Mouse (Mus musculus) kidney, adult 9 months (tissue): ENCODE measurements around the gene Rpl37.

ENCODE experiments used
- DNase-seq: peaks from one replicate; pipeline ENCODE4 v3.0.0; 2022

Gene Rpl37

DNA sequence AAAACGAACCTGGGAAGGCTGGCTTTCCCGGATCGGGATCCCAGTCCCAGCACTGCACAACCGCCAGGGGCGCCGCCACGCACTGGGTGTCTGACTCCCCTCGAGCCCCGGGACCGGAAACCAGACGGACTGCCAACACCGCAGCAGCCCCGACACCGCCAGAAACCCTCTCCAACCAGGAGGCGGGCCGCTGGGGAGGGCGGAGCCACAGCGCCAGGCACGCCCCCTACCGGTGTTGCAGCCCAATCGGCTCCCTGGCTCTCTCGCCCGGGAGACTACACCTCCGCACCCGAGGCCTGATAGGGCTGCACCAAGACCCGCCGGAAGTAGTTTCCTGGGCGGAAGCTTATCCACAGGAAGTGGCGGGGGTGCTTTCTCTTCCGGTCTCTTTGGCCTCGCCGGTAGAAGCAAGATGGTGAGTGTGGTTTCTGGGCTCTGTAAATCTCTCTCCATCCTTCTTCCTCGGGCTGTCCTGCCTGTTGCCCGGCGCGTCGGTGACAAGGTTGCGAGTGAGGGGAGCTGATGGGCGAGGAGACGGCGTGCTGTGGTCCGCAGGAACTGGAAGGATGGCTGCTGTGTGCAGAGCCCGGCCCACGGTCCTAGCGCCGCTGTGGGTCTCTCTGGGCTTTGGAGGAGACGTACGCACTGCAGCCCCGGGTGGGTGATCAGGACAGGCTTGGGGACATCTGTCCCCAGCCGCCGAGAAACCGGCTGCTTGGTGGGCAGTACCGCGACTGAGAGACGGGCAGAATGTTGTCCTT, at the start of gene Rpl37:
Gene Rpl37 (plus strand): TSS at position 376 of the 761 bp plus-strand sequence.
- peak; percentile 99 for DNase-seq

DNA sequence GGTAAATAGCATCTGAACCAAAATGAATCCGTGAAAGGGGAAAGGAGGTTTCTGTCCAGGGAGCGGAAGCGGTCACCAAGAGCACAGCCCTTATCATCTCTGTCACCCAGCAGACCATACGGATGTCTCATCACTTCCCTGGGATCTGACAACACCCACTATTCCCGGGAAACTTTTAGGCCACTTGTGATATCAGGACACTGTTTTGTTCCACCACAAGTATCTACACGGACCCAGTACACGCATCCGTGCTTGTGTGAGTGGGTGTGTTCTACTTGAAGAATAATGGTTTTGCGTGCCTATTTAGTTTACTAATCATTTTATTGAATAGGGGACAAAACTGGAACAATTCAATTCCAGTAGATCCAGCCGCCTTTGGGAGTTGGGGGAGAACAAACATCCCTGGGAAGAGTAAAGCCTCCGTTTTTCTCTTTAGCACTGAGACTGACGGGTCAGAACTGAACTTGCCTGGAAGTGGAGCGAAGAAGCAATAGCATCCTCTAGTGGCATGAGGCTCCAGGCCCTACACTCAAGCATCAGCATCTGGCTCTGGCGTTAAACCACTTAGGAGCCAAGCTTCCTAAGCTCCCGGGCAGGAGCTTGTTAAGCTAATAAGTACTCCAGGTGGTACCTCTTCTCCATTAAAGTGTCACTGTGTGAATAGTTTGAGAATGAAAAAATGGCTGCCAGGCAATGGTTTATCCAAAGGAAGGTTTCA, 47.5 kb upstream of the Rpl37 start:
- DNase-seq: peak; percentile 61

GRCm38 (mm10) chr15:5081235-5081634, 35.2 kb upstream of the Rpl37 start:
- no peak for DNase-seq

- DNase-seq: peak; percentile 29
Measured at GRCm38 (mm10) chr15:5086162-5086561, 30.3 kb upstream of the Rpl37 start.

GRCm38 (mm10) chr15:5088850-5089608, 27.4 kb upstream of the Rpl37 start:
- DNase-seq: no peak

GRCm38 (mm10) chr15:5090131-5090530, 26.3 kb upstream of the Rpl37 start:
- no peak for DNase-seq

- DNase-seq: no peak
Measured at GRCm38 (mm10) chr15:5095534-5096301, 20.7 kb upstream of the Rpl37 start.

DNA sequence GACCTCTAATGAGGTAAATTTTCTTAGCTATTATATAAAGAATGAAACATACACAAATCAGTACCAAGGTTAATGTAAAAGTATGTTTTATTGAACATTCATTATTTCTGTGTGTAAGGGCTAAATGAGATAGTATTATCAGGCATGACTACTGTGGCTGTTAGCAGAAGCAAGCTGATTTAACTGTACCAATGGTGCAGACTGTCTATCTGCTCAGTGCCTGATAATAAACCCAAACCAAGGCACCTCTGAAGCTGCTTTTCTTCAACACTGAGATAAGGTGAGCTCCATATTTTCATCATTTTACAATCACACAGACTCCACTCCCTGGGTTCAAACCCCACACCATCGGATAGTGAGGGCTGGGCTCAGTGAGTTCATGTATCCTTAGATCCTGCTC, 19.1 kb upstream of the Rpl37 start:
- no peak for DNase-seq

GRCm38 (mm10) chr15:5102312-5102711, 14.1 kb upstream of the Rpl37 start:
- DNase-seq: no peak

DNA sequence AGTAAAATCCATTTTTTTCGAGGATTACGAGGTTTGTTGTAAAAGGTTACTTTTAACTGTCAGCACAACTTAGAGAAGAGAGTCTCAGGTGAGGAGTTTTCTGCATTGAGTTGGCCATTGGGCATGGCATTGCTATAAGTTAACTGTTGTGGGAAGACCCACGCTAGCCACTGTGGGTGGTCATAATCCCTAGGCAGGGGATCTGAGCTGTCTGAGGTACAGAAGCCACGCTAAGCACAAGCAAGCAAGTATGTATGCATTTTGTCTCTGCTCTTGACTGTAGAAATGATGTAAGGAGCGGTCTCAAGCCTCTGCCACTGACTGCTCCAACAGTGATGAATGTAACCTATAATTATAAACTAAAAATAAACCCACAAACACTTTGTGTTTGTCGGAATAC, 10.6 kb upstream of the Rpl37 start:
- DNase-seq: no peak

GRCm38 (mm10) chr15:5106293-5106692, 10.2 kb upstream of the Rpl37 start:
- DNase-seq: peak; percentile 38

DNA sequence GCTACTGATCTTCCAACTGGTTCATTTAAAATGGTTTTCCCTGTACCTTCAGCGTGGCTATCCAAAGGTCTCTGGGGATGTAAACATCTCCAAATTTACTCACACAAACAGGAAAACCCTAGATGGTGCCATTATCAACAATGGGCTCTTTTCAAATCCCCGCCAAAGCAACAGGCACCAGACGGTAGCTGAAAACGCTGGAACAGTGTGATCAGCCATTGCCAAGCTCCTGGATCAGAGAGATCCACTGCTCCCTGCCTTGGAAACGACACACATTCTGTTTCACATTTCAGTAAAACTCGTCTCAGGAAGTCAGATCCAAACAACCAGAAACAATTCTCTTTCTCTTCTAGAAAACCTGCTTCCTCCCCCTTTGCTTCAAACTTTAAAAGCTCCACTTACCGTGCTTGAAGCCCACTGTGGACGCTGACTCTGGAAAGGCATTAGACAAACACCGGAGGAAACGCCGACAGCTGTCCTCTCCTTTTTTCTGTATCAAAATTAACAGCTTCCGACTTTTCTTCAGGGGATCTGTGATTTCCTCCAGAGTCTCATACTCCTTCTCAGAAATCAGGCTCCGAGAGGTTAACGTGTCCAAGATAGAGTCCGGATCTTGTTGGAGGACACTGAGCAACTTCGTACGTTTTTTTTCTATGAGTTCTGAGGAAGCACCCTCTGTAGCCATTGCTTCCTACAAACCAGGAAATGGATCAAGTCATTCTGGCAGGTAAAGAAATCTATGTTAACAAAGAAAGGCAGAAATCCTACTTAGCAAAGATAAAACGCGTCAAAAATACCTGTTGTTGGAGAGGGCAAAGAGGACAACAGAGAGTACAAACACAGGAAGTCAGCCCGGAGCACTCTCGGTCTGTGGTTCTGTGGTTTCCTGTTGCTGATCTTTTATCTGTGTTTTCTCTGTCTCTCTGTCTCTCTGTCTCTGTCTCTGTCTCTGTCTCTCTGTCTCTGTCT, 8.5 kb upstream of the Rpl37 start, which contains the start of gene Card6:
Gene Card6 (minus strand): TSS at position 854 of the 969 bp plus-strand sequence.
- peak; percentile 33 for DNase-seq

- DNase-seq: no peak
Measured at GRCm38 (mm10) chr15:5108655-5109040, 7.8 kb upstream of the Rpl37 start.

DNA sequence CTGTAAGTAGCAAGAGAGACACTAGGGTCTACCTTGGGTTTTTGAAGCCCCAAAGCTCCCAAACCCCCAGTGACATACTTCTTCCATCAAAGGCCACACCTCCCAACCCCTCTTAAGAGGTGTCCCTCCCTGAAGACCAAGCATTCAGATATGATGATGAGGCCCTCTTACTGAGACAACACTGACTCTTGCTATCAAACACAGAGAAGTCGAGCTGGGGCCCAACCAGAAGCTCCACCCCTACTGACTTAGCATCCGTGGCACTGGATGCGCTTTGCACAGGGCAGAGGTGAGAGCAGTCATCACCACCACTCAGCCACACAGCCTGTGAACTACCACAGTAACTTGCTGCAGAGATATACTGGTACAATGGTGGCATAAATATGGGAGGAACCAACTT, 3.8 kb upstream of the Rpl37 start:
- DNase-seq: no peak

DNA sequence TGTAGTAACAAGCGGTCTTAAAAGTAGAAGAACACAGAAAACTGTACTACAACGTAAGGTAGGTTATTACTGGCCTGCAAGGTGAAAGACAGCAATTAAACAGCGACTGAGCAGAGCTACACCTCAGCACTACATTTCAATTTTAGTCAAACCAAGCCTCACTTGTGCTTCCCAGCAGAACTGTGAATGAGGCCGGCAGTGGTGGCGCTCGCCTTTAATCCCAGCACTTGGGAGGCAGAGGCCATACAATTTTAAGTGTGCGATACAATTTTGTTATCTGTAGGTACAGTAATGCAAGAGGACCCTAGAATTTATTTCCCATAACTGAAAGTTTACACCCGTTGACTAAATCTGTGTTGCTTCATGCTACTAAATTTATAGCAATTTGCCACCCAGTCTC, 1.3 kb upstream of the Rpl37 start:
- no peak for DNase-seq

- DNase-seq: peak; percentile 33
Measured at GRCm38 (mm10) chr15:5117031-5117601, 671 bp downstream of the Rpl37 start.

- no peak for DNase-seq
Measured at GRCm38 (mm10) chr15:5118626-5119025, 2.2 kb downstream of the Rpl37 start.

DNA sequence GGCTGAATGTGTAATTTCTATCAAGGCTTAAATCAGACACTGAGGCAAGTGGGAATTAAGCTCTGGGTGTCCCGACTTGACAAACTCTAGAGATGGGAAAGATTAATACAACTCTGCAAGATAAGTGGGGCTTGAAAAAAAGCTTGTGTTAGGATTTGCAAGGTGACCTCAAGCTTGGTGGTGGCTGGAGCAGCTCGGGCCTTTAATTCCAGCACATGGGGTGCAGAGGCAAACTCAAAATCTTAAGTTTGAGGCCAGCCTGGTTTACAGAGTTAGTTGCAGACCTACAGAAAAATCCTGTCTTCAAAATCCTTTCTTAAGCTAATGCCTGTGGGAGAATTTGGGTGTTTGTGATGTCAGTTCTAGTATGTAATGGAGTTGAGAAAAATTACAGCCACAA, 2.7 kb downstream of the Rpl37 start:
- no peak for DNase-seq

- DNase-seq: no peak
Measured at GRCm38 (mm10) chr15:5119707-5120106, 3.3 kb downstream of the Rpl37 start.

DNA sequence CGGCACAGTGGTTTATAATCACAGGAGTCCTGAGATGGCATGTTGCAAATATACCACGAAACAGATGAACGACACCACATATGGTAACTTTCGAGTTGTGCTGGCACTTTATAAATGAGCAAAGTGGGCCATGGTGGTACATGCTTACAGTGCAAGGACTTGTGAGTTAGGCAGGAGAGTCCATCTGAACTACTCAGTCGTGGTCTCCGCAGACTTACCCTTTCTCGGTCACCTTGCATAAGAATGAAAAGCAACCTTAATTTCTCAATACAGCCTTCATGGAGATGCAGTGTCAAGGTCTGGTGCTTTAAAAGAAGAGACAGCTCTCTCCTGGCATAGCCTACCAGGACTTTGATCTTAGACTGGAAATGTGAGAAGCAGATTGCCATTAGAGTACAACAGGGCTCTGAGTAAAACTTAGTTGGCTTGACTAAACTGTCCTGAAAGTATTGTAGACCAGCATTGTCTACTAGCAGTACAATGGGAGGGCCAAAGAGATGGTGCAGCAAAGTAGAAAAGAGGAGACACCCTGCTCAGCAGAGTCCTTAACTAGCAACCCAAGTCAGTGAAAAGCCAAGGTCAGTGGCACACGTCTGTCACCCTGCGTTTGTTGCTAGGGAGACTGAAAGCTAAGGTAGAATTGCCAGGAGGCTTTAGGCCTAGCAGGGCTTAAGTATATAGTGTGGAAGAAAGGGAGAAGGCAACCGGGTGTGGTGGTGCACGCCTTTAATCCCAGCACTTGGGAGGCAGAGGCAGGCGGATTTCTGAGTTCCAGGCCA, 5.3 kb downstream of the Rpl37 start:
- DNase-seq: peak; percentile 31
